Mouse (Mus musculus): ENCODE results near the gene Cmip.

Cmip gene

DNA sequence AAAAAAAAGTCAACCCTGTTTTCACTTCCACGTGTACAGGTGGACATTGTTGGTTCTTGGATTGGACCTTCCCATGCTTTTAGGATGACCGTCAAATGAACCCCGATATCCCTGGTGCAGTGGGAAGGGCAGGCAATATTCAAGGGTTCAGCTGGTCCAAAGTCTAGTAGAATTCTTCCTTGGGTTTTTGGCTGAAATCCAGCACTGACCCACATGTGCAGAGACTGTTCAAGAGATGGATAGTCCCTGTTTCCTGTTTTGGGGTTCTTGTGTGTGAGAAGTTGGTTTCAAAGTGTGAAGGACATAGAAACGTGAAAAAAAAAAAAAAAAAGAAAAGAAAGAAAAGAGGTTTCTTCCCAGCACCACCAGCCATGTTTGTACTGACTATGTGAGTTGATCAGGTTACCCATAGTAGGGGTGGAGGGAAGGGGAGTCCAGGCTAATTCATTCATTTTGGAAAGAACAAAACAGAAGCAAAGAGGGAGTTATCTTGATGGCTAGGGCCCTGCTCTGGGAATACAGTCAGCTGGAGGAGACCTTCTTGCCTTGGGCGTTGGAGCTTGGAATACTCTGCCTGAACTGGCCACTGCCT lies 243.5 kb downstream of the Cmip start:
- no peak for DNase-seq (ENCODE audit: low spot score in 2 of 2)

DNA sequence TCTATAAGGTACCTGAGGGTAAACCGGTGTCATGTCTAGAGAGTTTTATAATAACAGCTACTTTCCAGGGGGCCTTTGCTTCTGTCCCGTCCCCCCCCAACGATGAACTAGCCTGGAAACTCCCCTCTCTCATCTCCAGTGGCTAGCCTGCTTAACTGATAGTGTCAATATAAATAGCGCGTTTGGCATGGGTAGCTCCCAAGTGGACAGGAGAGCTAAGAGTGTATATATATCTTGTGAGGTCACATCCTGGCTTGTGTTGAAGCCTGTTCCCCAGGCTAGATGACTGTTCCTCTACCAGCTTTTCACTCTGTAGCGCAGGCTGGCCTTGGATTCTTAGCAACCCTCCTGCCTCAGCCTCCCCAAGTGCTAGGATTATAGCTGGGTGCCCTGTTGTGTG lies 244.5 kb downstream of the Cmip start:
- DNase-seq (ENCODE audit: low spot score in 2 of 2), result no peak

DNA sequence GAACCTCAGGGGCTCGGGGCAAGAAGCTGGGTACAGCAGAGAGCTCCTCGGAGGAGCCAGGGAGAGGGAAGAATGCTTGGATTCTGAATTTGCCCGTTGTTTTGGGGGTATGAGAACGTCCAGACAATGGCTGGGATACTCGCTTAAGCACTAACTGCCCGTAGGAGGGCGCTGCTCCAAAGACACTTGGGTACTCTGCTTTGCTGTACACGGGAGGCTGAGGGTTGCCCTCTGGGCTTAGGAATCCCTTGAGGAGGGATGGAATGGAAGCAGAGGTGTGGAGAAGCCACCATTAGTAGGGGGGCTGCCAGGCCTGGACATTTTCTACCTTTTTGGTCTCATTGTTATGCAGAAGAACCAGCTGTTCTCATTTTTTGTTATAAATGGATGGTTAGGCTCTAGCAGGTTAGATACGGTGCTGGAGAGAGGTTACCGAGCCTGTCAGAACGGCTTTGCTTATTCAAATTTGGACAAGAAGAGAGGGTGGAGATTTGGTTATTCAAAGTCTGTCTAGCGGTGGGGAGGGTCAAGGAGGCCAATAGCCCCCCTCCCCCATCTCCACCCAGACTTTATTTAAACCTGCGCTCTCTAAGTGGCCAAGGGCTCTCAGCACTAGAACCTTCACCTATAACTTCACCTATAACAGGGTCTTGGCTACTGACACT lies 246.7 kb downstream of the Cmip start:
- no peak for DNase-seq (ENCODE audit: low spot score in 2 of 2)

DNA sequence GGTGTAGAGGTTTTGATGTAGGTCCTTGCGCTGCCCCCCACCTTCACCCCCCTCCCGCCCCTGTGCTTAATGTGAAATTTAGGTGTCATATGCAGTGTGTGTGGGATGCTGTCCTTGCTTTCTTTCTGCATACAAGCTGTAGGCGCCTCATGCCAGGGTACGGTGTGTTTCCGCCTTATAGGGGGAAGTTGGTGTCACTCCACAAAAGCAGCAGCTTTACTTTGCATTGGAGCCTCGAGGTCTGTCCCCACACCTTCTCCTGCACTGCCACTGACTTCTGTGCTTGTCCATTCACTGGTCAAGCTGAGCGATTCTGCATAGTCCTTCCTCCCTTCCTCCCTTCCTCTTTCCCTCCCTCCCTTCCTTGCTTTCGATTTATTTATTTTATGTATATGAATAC lies 250.8 kb downstream of the Cmip start:
- DNase-seq (ENCODE audit: low spot score in 2 of 2), result no peak

All from urinary bladder, adult 18-20 months (tissue).